Mouse (Mus musculus) ZHBTc4 (cell line): ENCODE measurements at regions not wholly inside any gene's neighbourhood (a gene's known extent, or its start where the extent isn't known, plus 50 kb on each side); places are given as distances from the start of the nearest gene placed in this dataset.

ENCODE experiments used
- DNase-seq: peaks from one replicate; pipeline ENCODE4 v3.0.0-alpha.2; 2011; ENCODE audit warnings: low read depth, low spot score

DNA sequence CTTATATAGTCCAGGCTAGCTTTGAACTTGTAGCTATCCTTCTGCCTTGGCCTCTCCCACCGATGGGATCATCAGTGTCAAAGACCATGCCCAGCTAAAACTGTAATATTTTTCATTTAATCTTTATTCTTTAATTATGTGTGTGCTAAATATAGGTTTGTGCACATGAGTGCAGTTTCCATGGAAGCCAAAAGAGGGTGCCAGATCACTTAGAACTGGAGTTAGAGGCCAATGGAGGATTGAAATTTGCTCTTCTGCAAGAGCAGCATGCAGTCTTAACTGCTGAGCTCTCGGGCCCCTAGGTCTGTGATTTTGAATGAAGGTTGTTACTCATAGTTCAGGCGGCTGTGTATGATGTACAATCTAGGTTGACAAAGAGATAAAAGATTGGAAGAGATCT, 66.6 kb upstream of the Slc22a22 start:
- peak; percentile 7 for DNase-seq

GRCm38 (mm10) chr15:57542630-57543029, 65.2 kb upstream of the Slc22a22 start:
- DNase-seq, result peak; percentile 7

DNA sequence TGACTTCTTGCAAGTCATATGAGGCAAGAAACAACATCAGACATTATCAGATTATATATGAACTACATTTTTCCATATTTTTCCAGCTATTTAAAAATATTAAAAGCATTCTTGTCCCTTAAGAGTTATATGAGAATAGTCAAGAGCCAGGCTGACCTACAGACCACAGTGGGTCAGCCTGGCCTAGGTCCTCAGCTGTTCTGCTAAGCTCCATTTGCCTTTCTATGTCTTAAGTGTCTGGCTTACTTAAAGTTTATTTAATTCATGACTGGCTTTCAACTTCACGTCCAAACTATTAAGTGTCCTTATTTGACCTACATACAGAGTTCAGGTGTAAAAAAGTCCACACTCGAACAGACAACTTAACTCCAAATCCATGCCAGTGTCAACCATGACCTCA, 58.1 kb upstream of the Slc22a22 start:
- DNase-seq, result no peak
